Mouse (Mus musculus) lung, embryonic 14.5 days (tissue): ENCODE results near the gene Prpf8. TPM values are rescaled to one million over a fixed set of nuclear protein-coding genes. Genes with fewer than 3 reads are reported as not detected.
"Not testable (repeated sequence)": the region's sequence is repeated elsewhere in the genome, so short reads cannot be mapped to it uniquely, and the experiment has no call there.

Experiments used
- ATAC-seq: fragments of 200-750 bp; cut with Nextera tagmentation; 2 replicates; pipeline ENCODE4 v1.8.0; 2017; ENCODE audit warnings: mild to moderate bottlenecking, moderate TSS enrichment, moderate library complexity; ENCODE audit not compliant: insufficient read depth
- DNase-seq: peaks from one replicate; pipeline ENCODE4 v3.0.0-alpha.2; 2015
- H3K27ac ChIP-seq: fragments of 300-500 bp; sonication (generic); 2 replicates; pipeline ENCODE4 v1.5.1; 2014; ENCODE audit warnings: low read depth, mild to moderate bottlenecking, moderate library complexity
- H3K27me3 ChIP-seq: fragments of 300-500 bp; sonication (generic); 2 replicates; pipeline ENCODE4 v1.6.1; 2014; ENCODE audit warnings: low read length, control low read depth; ENCODE audit not compliant: insufficient read depth
- H3K36me3 ChIP-seq: fragments of 300-500 bp; sonication (generic); 2 replicates; pipeline ENCODE4 v1.6.1; 2014; ENCODE audit warnings: control low read depth; ENCODE audit not compliant: insufficient read depth
- H3K4me1 ChIP-seq: fragments of 300-500 bp; sonication (generic); 2 replicates; pipeline ENCODE4 v1.6.1; 2014; ENCODE audit warnings: antibody characterized with exemption, control low read depth; ENCODE audit not compliant: insufficient read depth
- H3K4me2 ChIP-seq: fragments of 300-500 bp; sonication (generic); 2 replicates; pipeline ENCODE4 v1.6.1; 2014; ENCODE audit warnings: mild to moderate bottlenecking
- H3K4me3 ChIP-seq: fragments of 300-500 bp; sonication (generic); 2 replicates; pipeline ENCODE4 v1.5.1; 2014; ENCODE audit warnings: low read depth, low read length
- H3K9ac ChIP-seq: fragments of 300-500 bp; sonication (generic); 2 replicates; pipeline ENCODE4 v1.6.1; 2014
- H3K9me3 ChIP-seq: fragments of 300-500 bp; sonication (generic); 2 replicates; pipeline ENCODE4 v1.6.1; 2016; ENCODE audit warnings: low read depth, low read length, control low read depth
- CTCF ChIP-seq: IDR thresholded peaks from 2 replicates; pipeline ENCODE4 v1.5.1; 2016; ENCODE audit warnings: antibody characterized with exemption, low read depth
- WGBS: fragments of 180-500 bp; shearing (Covaris S2); extraction: QIAGEN DNeasy Blood & Tissue Kit; methylation state at CpG from one replicate; pipeline ENCODE4 v1.1.7; 2014; 5-methylcytosine and 5-hydroxymethylcytosine counted together
- microRNA counts: library from miRNA; unstranded; fragments of <30 nt; microRNA quantifications from one replicate; lab custom pipeline; 2016
- microRNA-seq: library from miRNA; unstranded; fragments of <30 nt; microRNA quantifications from one replicate; pipeline ENCODE4, GENCODE M21; 2016; ENCODE audit warnings: borderline number of aligned reads
- polyA plus RNA-seq: library from polyadenylated mRNA; unstranded; fragments of >200 nt; fragmentation: Nextera tagmentation; extraction: Ambion mirVana; gene quantifications from 2 replicates; pipeline ENCODE4 v1.2.1, GENCODE M21; 2014

The Prpf8 gene
- polyA plus RNA-seq, 1 experiment from 2014 or later: 104 TPM

- H3K4me2 ChIP-seq: no peak overlapping the region
- no peaks in the 10 kb centered on the region for H3K9me3 ChIP-seq
- no peaks in the 10 kb centered on the region for H3K27me3 ChIP-seq
- no peak overlapping the region for H3K9ac ChIP-seq
- no peak for TF ChIP-seq CTCF
- DNase-seq: no peak
- peaks cover 21% of the 10 kb centered on the region; the same call in 1 of the 2 replicates for H3K4me1 ChIP-seq
- ATAC-seq: no peak
- no peak overlapping the region; the same call in 1 of the 2 replicates for H3K27ac ChIP-seq
- WGBS: 88% methylated on average over 5 of the region's 5 CpGs
- no peaks in the 10 kb centered on the region for H3K36me3 ChIP-seq
- no peak overlapping the region for H3K4me3 ChIP-seq
Observed at GRCm38 (mm10) chr11:75551321-75551720, 64.7 kb downstream of the Prpf8 start.

DNA sequence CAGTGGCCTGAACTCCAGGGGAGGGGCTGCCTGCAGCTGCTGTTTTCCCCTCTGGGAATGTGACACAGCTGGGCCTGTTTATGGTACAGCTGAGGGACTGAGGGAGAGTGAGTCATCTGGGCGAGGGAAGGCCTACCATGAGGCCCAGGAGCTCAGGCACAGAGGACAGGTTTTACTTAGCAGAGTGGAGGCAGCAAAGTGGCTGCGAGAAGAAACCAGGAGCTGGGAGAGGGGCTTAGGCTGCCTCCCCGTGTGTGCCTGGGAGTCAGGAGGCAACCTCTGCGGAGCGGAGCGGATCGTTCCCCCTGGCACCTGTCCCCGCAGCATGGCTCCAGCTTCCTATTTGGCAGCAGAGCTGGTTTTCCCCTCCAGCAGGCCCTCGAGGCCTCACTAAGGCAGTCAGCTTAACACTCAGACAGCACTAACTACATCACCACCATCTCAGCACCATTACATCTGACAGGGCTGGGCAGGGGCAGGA is 65.4 kb downstream of the Prpf8 start:
- Histone ChIP-seq H3K9ac (peak overlapping the region; percentile 35), H3K9me3 (no peaks in the 10 kb centered on the region), H3K4me3 (no peak overlapping the region), H3K4me2 (no peak overlapping the region), H3K4me1 (peaks cover 21% of the 10 kb centered on the region; the same call in 1 of the 2 replicates), H3K27me3 (no peaks in the 10 kb centered on the region), H3K36me3 (no peaks in the 10 kb centered on the region), H3K27ac (peak overlapping the region; percentile 71)
- WGBS: 60% methylated on average over 9 of the region's 9 CpGs
- peak; percentile 42 for DNase-seq
- TF ChIP-seq CTCF: no peak
- ATAC-seq: peak; percentile 21; the same call in 1 of the 2 replicates

DNA sequence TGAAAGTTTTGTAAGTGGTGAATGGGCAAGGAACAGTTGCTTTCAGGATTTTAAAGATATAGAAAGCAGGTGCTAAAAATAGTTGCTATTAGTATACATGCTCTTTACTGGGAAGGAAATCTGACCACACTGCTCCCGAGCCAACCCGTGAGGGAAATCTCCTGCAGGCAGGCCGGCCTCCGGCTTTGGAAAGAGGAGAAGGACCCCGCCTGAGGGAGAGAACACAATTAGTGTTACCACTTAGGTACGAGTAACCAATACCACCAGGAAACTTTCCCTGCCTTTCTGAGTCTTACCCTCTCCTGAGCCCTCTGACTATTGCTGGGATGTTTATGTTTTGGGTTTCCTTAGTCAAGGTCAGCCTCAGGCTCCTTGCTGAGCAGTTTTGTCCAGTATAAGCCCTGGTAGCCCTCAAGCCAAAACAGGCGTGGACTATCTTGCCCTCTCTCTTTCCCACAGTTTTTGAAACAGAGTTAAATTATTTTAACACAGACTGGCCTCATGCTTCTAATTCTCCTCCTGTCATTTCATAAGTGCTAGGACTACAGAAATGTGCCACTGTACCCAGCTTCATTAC is 66.4 kb downstream of the Prpf8 start:
- Histone ChIP-seq H3K27ac (peak overlapping the region; percentile 71; the same call in 1 of the 2 replicates), H3K4me1 (peaks cover 21% of the 10 kb centered on the region; the same call in 1 of the 2 replicates), H3K36me3 (no peaks in the 10 kb centered on the region), H3K9me3 (no peaks in the 10 kb centered on the region), H3K4me2 (no peak overlapping the region), H3K4me3 (no peak overlapping the region), H3K9ac (no peak overlapping the region), H3K27me3 (no peaks in the 10 kb centered on the region)
- ATAC-seq: no peak
- DNase-seq: no peak
- 50% methylated on average over 7 of the region's 7 CpGs for WGBS
- no peak for TF ChIP-seq CTCF

GRCm38 (mm10) chr11:75556006-75556405 is 69.4 kb downstream of the Prpf8 start:
- H3K9ac ChIP-seq, H3K4me3 ChIP-seq, H3K36me3 ChIP-seq, ATAC-seq, H3K27ac ChIP-seq, DNase-seq, H3K9me3 ChIP-seq, H3K4me2 ChIP-seq, H3K27me3 ChIP-seq: not testable (repeated sequence)
- peaks cover 10% of the 10 kb centered on the region; the same call in 1 of the 2 replicates for H3K4me1 ChIP-seq
- whole genome bisulfite sequencing: 90% methylated on average over 6 of the region's 6 CpGs

GRCm38 (mm10) chr11:75557142-75557541 is 70.5 kb downstream of the Prpf8 start:
- no peak overlapping the region for H3K4me3 ChIP-seq
- DNase-seq: no peak
- no peaks in the 10 kb centered on the region for H3K36me3 ChIP-seq
- no peak for TF ChIP-seq CTCF
- no peaks in the 10 kb centered on the region for H3K27me3 ChIP-seq
- no peak for ATAC-seq
- H3K4me2 ChIP-seq: no peak overlapping the region
- no peak overlapping the region for H3K9ac ChIP-seq
- H3K9me3 ChIP-seq: no peaks in the 10 kb centered on the region
- no peak overlapping the region for H3K27ac ChIP-seq
- WGBS: 85% methylated on average over 6 of the region's 6 CpGs
- H3K4me1 ChIP-seq: peaks cover 4% of the 10 kb centered on the region; the same call in 1 of the 2 replicates

- Histone ChIP-seq H3K27me3 (no peaks in the 10 kb centered on the region), H3K9ac (no peak overlapping the region), H3K36me3 (no peaks in the 10 kb centered on the region), H3K4me1 (no peaks in the 10 kb centered on the region), H3K4me3 (no peak overlapping the region), H3K27ac (no peak overlapping the region), H3K4me2 (no peak overlapping the region), H3K9me3 (no peaks in the 10 kb centered on the region)
- DNase-seq (no peak), ATAC-seq (no peak)
- 87% methylated on average over 1 of the region's 1 CpGs for WGBS
- peak; percentile 40 for TF ChIP-seq CTCF
Observed at GRCm38 (mm10) chr11:75558101-75558500, 71.5 kb downstream of the Prpf8 start.

MicroRNA genes within 50 kb of the gene (microRNA counts, 519-probe panel; counts per million panel counts)
- 4,006 counts per million, percentile 82 among the panel's probes with 10 or more counts for microRNA mmu-miR-22 (lab: Ali Mortazavi, UCI)

Small RNA genes within 50 kb of the gene (microRNA-seq; reads per million reads assigned to microRNA genes)
- gene Mir22: 3,128 reads per million, percentile 84 among the genes with 10 or more reads in this experiment
- gene Mir3971: not detected

Other genes starting within 250 kb of the Prpf8 start
- 185 and 186 TPM in 2 replicates for gene Rpa1, start 138.5 kb upstream of the Prpf8 start, polyA plus RNA-seq
- gene Smyd4, start 138.4 kb upstream of the Prpf8 start, polyA plus RNA-seq: 14.2 and 17.3 TPM in 2 replicates
- gene Serpinf1, start 64.1 kb upstream of the Prpf8 start, polyA plus RNA-seq: 41.7 and 44.6 TPM in 2 replicates
- gene Serpinf2, start 47.2 kb upstream of the Prpf8 start, polyA plus RNA-seq: 0.24 TPM in 1 of 2 replicates, not detected in the other
- gene Wdr81, start 32.1 kb upstream of the Prpf8 start, polyA plus RNA-seq: 4.1 and 4.6 TPM in 2 replicates
- 18.0 and 24.2 TPM in 2 replicates for gene Tlcd2, start 25.1 kb upstream of the Prpf8 start, polyA plus RNA-seq
- gene Rilp, start 23.3 kb downstream of the Prpf8 start, polyA plus RNA-seq: 0.43 and 0.58 TPM in 2 replicates
- gene Scarf1, start 26.7 kb downstream of the Prpf8 start, polyA plus RNA-seq: 11.6 and 15.2 TPM in 2 replicates
- 4.0 and 6.4 TPM in 2 replicates for gene Slc43a2, start 44.9 kb downstream of the Prpf8 start, polyA plus RNA-seq
- gene Pitpna, start 101.3 kb downstream of the Prpf8 start, polyA plus RNA-seq: 84.7 and 89.6 TPM in 2 replicates
- 23.1 and 24.9 TPM in 2 replicates for gene Inpp5k, start 144.2 kb downstream of the Prpf8 start, polyA plus RNA-seq
- 52.3 and 56.5 TPM in 2 replicates for gene Myo1c, start 163.7 kb downstream of the Prpf8 start, polyA plus RNA-seq
- 109 and 116 TPM in 2 replicates for gene Crk, start 192.4 kb downstream of the Prpf8 start, polyA plus RNA-seq
- 1,066 and 1,071 TPM in 2 replicates for gene Ywhae, start 246.1 kb downstream of the Prpf8 start, polyA plus RNA-seq